Mouse (Mus musculus) heart, adult 9 months (tissue): ENCODE measurements at regions not wholly inside any gene's neighbourhood (a gene's known extent, or its start where the extent isn't known, plus 50 kb on each side); places are given as distances from the start of the nearest gene placed in this dataset.

ENCODE experiments used
- DNase-seq, 2 experiments: peaks; one replicate each; pipeline ENCODE4 v3.0.0; 2022; ENCODE audit warnings: low spot score in 2 of 2

DNA sequence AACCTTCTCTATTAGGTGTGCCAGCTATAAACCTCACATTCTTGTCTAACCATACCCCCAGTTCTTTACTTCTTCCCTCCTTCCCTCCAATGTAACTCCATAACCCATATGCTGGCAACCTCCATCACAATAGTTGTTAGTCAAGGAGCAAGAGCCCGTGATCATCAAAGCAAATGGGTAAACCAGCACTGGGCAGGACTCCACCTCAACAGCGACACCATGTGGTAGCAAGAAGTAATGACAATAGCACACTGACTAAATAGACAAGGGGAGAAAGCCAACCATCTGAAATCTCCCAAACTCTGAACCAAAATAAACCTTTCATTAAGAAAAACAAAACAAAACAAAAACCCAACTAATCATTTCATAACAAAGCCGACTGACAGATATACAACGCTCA is 297.8 kb downstream of the Psat1 start:
- DNase-seq, result peak in 1 of 2 experiments; percentile 3

DNA sequence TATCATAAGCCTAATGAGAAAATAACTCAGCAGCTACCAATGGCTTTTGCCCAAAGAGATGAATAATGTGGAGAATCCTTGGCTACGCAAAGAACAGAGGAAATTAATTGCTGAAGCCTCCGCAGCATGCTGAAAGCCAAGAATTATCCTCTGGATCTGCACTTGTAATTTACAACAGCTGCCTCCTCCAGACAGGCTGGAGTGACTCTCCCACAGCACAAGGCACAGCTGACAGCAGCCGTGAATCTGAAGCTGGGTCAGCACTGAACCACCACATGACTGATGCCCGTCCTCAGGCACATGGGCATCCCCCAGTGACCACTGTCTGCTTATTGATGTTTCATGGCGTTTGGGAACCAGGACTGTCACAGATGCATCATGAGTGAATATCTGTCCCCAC is 299.8 kb downstream of the Psat1 start:
- DNase-seq, result no peak

DNA sequence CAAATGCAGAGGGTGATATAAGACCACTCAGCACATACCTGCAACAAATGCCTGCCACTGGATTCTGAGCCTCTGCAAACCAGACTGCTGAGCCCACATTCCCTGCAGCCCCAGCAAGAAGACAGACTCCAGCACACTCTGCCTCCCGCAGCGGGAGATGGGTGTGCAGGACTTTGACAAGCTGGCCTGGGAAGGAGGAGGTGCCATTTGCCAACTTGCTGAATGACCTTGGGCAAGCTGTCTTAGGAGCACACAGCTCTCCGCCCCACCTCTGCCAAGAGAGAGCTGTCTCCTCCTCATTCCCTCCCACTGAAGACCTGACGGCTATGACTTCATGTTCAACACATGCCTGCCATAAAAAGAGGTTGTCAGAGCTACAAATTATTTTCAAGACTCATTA is 302.4 kb downstream of the Psat1 start:
- DNase-seq, result no peak

DNA sequence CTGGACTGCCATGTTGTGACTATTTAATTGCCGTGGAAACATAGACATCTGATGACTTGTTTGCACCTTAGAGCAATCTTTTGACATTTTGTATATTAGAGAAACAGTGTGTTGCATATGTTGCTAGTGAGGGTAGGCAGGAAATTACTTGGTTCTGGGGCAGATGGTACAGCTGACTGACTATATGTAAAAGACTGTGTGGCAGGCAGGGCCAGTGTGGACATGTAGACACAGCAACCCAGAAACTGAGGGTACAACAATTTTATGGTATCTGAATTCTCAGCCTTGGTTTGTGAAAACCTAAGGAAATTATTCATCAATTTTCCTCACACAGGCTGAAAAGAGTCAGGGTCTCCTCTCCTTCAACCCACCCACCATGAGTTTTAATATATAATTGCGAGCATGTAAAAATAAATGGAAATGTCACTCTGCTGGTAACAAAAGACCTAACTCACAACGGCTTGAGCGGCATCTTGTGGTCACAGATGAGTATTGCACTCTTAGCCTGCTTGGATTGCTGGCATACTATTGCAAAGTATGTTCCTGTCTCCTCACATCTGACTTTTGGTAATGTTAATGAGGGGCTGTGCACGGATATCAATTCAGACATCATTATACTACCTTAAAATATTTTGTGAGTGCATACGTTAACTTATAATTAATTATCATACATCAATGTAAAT is 329.8 kb downstream of the Psat1 start:
- peak in 1 of 2 experiments; percentile 11 for DNase-seq

DNA sequence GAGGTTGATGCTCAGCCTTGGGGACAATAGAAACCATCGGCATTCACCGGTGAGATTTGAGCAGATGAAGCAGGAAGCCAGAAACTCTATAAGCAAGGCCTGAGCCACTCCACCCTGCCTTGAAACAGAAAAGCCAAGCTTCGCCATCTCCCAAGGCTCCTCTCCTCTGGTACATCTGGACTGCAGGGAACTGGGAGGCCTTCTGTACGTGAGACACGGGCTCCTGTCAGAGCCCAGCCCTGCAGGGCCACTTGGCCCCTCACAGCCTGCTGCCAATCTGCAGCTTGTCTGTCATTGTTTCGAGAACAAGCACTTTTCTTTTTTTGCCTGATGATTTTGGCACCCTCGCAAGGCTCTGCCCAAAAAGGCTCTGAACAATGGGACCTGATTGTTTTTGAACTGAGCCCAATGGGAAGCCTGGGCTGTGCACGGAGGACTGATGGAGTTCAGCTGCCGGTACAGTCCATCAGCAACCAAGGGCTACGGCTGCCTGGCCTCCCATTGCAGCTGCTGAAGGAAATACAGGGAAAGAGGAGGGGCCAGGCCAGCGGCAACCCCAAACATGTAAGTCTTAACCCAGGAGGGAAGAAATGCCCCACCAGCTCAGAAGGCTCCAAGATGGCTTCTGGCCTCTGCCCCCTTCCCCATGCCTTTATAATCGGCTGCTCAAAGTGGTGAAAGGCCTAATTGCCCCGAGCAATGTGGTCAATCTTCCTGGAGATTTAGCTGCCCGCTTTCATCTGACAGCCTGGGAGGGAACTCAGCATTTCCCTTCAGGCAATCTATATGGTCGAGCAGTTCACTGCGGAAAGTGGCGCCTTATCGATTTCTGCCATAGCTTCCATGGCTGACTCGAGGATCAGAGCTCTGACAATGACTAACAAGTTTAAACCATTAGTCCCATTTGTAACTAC is 332.2 kb downstream of the Psat1 start:
- DNase-seq, result peak in 1 of 2 experiments; percentile 8

DNA sequence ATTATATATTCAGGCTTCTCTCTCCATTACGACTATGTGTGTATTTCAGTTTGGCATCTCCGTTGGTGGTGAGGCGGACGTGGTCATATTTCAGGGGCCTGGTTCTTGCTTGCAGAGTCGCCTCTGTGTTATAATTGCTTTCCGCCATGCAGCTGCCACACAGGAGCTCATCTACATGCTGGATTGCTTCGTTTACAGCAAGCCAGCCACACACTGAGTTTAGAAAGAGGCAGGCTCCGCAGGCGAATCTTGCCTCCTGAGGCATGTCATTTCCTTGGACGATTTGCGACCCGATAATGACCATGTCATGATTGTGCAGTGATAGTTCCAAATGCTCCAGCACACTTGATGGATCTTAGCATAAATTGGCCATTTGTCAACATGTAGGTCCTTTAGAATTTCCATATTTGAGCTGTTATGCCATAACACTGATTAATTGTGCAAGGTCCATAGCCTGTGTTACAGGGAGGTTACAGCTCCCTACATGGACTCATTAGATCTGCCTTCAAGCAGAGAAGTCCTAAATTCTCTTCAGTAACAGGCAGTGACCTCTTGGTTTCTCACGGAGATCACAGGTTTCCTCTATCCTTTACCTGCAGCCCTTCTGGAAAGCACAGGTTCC is 335.9 kb downstream of the Psat1 start:
- DNase-seq, result no peak

DNA sequence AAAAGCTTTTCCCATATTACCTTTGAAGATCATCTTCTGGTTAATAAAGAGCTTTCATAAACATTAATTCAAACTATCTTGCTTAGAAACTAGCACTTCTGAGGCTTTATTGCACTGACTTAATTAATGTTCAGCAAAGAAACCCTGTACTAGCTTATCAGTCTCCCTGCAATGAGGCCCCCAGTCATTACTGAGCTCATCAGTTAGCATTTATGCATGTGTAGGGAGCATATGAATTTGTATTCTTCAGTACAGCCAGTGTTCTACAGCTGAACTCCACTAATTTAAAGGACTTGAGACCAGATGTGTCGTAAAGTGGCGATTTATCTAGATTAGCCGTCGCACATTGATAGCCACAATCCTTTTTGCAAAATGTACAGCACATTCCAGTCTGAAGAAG is 340.7 kb downstream of the Psat1 start:
- DNase-seq, result no peak

DNA sequence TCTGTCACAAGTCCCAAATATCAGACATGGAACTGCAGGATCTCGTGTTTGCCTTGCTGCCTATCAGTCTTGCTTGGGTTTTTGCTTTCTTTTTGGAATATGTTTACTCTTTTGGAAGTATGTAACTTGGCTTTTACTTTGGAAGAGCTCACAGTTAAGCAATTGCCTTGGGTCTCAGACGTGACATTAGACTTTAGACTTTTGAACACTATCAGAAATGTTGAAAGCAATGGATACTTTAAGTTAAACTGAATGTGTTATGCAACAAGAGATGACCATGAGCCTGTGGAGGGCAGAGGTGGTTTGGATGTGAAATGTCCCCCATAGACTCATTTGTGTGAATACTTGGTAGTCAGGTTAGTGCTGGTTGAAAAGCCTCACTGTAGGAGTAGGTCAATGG is 354.3 kb downstream of the Psat1 start:
- DNase-seq, result no peak

DNA sequence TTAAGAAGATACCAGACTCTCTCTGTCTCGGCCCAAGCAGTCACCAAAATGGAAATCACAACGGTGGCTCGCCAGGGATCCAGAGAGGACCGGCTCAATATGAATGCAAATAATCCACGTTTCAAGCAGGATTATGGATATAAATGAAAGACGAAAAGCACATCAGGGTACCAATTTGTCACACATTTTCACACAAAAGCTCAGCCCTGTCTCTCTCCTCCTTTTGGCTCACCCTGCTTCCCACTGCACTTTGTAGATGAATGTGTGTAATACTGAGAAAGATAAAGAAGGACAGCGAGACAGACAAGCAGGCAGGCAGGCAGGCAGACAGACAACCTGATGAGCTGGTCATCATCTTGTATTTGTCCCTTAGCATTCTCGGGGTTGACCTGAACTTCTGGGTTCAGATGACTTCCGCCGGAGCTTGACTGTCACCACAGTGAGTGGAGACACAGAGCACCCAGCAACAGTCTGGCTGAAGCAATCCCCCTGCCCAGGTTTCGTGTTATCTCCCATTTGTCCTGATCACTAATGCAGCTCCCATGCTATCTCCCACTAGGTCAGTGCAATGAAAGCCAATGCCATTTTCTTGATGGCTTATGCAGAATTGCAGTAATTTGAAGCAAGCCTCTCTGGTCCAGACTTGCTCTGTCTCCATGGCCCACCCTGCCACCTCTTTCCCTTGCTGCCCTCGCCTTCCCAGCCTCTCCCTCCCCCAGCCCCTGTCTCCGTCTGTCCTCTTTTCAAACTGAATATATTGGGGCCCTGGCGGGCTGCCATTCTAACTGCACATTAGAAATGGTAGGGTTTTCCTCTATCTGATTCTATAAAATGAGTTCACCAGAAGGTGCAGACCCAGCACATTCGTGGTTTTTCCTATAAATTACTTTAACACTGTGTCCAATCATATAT is 363.1 kb downstream of the Psat1 start:
- DNase-seq, result no peak

DNA sequence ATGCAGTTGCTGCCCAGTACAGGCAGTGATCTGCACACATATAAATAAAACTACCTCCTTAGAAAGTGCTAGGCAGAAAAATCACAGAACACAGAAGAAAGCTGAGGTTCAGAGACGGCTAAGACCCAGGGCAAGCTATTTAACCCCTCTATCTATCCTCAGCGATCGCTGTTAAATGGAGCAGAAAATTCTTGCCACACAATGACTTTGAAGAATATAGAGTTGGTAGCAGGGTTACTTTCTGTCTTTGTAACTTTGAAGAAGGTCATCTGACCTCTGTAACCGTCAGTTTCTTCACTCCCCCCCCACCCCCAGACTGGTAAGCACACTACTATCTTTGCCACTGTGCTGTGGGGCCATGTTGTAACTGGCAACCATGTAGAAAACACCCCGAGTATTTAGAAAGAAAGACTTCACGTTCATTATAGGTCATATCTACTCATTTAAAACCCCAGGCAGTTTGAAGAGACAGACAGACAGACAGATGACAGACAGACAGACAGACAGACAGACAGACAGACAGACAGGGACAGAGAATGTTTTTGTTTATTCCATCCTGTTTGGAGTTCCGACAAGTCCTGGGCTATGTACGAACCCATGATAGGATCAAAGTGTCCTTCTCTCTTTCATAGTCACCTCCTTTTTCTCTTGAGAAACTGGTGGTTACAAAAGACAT is 363.9 kb downstream of the Psat1 start:
- no peak for DNase-seq

DNA sequence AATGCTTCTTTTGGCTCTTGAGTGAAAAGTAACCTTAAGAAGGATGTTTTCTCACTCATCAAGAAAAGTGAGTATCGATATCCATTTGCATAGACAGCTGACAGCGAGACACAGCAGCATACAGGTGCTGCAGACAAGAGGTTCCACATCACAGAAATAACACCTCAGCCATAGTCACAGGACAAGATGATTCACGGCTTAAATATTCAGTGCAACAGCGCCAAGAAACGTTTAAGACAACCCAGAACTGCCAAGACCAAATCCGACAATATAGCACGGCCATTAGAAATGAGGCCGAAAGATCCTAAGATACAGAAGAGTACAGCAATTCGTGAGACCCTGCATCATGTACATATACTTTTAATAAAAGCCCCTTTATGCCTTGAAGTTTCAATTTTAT is 375.9 kb downstream of the Psat1 start:
- no peak for DNase-seq

DNA sequence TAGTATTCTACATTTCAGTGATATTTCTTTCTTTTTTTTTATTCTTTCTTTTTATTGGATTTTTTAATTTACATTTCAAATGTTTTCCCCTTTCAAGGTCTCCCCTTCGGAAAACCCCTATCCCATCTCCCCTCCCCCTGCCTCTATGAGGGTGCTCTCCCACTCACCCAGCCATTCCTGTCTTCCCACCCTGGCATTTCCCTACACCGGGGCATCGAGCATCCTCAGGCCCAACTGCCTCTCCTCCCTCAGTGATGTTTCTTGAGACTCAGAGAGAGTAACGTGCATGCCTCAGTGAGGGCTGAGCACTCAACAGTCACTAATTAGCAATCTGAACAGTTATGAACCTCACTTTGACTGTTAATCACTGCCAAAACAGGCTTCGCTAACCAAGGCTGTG is 385.6 kb downstream of the Psat1 start:
- DNase-seq, result no peak

DNA sequence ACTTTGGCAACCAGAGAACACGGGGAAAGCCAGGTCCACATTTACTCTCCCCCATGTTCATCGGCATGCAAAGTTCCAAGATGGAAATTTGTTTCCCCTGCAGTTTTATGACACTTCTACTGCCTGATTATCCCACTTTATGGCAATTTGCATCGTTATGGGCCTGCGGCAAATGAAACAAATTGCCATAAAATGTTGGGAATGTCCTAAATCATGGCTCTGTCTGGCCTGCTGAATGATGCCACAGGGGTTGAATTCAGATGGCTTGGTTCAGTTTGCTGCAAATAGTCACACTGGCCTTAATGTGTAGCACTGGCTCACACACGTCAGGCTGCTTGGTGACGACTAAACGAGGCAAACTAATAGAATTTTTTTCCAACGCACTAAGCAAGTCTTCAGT is 393.2 kb downstream of the Psat1 start:
- DNase-seq, result no peak

DNA sequence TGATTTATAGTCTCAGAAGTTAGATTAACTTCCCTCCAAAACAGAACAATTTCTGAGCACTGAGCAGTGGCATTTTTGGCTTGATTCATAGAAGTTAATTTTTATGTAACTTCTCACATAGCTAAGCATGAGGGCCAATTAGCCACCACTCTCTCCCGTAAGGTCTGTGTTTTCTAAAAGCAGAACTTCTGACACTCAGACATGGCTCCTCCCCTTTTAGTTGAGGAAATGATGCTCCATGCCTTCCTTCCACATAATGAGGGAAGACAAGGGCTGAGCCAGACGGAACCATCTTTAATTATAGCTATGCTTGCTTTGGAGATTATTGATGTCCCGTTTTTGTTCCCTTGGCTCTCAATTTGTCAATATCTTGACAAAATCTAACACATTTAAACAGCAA is 429.3 kb downstream of the Psat1 start:
- DNase-seq, result no peak

DNA sequence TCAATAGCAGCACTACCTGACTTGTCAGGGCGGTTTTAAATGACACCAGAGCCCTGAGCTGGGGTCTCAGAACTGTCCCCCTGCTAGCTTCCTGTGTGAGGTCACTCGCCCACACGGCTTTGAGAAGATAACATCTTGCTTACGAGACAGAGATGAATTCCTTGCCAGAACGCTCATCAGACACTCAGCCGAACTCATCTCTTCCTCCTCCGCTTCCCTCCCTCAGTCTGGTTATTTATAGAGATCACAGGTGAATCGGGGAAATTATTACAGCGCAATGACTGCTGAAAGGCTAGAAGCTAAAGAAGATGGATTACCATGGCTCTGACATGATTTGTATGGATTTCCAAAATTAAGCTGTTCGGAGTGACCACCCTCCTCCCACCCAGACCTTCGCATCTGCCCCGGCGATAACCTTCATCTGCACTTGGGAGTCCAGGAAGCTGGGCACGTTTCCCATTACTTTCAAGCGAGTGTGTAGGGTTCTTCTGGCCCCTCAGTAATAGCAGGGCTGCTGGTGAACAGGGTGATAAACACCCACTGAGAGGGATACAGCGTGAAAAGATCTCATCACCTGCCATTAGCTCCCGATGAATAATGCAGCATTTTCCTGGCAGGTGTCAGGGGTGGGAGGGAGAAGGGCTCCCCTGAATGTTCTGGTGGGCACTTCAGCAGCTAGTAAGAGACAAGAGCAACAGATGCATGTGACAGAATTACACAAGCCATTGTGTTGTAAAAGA is 430.4 kb downstream of the Psat1 start:
- no peak for DNase-seq

DNA sequence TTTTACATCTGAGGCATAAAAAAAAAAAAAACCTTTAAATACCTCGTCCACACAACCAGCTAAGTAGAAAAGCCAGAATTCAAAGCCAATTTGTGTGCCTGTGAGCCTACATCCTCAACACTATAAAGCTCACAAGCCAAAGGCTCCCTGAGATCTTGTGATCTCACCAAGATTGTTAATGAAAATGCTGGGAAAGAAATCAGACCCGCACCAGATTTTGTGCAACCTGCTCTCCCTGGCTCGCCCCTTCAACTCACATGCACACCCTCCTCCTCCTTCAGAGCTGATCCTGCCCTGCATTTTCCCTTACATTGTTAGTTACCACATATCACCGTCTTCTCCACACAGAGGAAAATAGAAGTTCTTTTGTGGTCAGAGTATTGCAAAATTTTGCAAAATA is 433.9 kb downstream of the Psat1 start:
- DNase-seq, result no peak

DNA sequence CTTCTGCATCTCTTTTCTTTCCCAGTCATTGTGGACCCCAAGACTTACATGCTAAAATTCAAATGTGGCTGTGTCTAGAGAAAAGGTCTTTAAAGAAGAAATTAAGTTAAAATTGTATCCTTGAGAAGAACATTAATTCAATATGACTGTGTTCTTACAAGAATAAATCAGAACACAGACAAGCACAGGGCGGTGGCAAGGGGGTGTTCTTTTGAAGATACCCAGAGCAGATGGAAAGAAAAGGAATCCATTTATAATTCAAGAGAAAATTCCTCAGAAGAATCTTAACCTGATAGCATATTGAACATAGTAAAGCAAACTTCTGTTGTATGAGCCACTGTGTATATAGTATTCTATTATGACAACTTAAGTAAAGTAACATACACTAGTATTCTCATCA is 436.7 kb downstream of the Psat1 start:
- no peak for DNase-seq

DNA sequence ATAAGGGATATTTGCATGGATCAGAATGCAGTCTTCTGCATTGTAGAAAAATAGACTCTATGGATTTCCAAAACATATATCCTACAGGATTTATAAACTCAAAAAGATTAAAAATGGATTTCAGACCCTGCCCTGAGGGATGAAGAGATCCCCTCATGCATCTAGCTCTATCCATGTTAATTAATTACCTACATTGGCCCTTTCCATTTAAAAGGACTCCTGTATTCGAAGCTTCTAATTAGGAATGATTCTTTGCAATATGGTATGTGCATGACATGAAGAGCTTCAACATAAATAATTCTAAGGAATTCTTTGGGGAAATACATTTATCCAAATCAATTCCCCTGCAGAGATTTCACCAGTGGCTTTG is 444.2 kb downstream of the Psat1 start:
- no peak for DNase-seq

DNA sequence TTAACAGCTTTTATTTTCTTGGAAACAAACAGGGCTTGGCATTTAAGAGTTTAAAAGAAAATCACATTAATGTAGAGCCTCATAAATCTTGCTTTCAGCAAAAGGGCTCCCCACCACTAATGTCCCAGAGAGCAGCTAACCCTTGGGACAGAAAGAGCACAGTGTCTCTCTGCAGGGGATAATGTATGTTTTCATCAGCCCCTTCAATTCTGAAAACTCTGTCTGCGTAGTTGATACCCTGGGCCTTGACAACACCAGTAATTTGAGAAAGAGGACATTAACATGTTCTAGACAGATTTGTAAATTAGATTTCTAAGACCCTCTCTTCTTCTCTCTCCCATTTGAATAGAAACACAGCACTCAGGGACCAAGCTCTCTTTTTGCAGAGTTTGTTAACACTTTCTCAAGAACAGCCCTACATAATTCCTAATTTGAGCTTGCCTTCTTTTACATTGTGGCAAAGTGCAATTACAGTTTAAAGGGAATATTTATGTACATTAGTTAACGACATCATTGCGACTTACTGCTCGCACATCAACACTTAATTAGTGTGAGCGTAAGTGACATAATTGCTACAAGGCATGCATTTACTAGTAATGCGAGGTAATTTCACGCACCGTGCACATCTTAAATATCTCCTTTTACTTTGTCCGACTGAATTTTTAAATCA is 444.7 kb downstream of the Psat1 start:
- no peak for DNase-seq

DNA sequence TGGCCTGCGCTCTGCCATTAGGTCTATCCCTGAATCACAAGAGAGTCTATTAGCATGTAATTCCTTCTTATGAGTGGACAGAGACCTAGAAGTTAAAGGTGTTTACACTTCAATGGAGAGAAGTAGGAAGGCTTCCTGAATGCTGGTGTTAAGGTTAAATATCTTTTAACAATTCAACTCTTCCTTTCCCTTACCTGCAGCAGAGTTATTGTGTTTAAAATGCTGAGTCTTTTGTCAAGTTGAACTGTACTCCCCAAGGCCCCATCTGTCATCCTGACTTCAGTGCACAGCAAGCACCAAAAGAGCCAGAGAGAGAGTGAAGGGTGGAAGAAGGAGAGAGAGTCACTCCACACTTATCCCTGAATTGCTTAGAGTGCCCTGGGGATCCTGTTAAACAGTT is 451.6 kb downstream of the Psat1 start:
- no peak for DNase-seq
